Mouse (Mus musculus) ovary, adult 18-20 months (tissue): Measurements from ENCODE around the gene Ankrd22.

ENCODE experiments used
- DNase-seq: peaks from one replicate; pipeline ENCODE4 v3.0.0; 2022; ENCODE audit warnings: low spot score, mixed read lengths

The Ankrd22 gene

DNA sequence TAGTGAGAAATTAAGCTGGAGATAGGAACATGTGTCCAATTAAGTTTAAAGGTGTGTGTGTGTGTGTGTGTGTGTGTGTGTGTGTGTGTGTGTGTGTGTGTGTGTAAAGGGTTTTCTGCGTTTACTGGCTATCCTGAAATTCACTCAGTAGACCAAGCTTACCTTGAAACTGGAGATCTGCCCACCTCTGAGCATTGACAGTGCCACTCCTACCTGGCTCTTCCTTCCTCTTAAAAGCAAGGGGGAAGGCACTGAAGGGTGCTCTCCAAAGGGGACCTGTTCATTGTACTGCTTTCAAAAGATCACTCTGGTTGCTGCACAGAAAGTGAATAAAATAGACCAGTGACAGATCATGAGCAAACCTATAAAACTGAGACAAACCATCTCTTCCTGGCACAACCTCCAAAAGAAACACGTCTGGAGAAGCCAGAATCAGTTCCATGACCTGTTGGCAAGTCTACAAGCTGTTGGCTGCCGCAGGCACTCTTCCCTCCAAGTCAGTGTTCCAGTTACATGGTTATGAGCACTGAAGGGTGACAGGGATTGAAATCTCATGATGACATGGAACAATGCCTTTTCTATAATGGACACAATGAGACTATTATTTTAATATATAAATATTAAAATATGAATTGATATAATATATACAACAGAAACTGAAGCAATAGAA, 76.7 kb downstream of the Ankrd22 start:
- no peak for DNase-seq

DNA sequence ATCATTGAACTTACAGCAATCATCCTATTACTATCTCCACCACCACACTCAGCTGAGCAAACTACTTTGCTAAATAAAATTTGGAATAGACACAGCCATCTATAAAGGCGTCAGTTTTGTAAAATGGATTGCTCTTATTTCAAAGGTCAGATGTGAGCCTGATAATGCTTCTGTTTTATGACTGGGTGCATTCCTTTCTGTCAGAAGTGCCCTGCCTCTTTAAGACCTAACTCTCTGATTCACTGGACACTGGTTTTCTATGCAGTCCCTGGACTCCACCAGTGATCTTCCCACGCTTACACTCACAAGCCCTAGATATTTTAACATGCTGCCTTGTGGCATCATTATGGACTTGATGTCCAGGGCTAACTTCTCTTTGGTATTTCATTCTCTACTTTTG, 87.7 kb downstream of the Ankrd22 start:
- no peak for DNase-seq

DNA sequence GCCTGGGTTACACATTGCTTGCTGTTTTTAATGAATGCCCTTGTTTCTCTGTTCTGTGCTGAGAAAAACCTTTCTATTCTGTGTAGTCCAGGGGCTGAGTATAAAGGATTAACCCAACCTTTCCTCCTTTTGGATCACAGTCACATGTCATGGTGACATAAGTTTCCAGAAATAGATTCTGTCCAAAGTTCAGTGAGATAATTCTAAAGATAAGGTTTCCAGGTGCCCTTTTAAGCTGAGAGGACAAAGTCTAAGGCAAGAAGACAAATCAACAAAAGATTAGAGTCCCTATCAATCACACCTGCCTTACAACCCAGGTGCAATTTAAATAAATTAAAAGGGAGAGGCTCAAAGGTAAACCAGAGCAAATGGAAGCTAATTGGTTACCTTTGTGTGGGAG, 91.6 kb downstream of the Ankrd22 start:
- DNase-seq = no peak
